Mouse (Mus musculus) Muller cell, postnatal 12 days (primary cell): Measurements from ENCODE around the gene Il15ra.
"Not testable (repeated sequence)": the region's sequence is repeated elsewhere in the genome, so short reads cannot be mapped to it uniquely, and the experiment has no call there.

Experiments
- DNase-seq: peaks from one replicate; pipeline ENCODE4 v3.0.0-alpha.2; 2015; ENCODE audit errors: inconsistent ontology term

Il15ra gene

DNA sequence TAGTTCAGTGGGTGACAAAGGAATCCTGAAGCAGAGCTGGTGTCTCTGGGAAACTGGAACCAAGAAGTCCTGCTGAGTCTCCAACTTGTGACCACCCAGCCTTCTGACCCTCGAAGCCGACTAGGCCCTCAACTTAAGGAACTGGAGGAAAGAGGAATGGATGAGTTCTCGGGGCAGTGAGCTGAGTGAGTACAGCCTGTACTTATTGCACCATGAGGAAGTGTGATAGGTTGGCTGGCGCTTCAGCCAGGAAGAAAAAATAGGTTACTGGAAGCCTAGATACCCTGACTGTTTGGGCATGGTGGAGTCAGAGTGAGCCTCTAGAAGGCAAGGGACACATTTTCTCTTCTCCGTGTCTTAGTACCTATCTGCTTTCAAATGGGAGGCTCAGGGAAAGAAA is 3.4 kb downstream of the Il15ra start:
- DNase-seq = no peak

DNA sequence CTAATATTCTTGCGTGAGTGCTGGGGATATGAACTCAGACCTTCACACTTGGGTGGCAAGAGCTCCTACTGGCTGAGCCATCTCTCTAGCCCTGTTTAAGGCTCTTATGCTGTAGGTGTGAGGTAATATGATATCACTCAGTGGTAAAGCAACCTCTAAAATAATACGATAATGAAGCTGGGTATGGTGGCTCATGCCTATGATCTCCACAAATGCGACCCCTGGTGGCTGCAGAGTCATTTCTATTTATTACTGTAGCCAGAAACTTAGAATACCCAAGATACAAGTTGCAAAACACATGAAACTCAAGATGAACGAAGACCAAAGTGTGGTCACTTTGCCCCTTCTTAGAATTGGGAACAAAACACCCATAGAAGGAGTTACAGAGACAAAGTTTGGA is 5.0 kb downstream of the Il15ra start:
- not testable (repeated sequence) for DNase-seq

DNA sequence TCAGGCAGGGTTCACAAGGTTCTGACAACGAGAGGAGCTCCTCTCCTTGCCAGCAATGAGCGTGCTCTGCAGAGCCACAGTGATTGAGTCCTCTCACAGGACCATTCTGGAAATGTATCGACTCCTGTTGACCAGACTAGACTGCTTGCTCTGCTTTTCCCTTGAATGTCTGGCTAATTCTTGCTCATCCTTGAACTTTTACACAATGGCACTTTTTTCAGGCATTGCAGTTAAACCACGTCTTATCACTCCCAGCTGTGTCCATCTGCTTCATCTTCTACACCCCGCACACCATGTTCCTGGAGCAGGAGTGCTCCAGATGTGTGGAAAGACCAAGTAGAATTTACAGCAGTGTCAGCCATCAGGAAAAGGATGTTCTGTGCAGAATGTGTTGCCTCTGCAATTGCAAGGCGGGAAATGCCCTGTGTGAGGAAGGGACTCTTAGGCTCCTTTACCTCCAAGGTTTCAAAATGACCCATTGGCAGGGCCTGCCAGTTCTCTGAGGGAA is 7.4 kb downstream of the Il15ra start:
- DNase-seq = no peak

DNA sequence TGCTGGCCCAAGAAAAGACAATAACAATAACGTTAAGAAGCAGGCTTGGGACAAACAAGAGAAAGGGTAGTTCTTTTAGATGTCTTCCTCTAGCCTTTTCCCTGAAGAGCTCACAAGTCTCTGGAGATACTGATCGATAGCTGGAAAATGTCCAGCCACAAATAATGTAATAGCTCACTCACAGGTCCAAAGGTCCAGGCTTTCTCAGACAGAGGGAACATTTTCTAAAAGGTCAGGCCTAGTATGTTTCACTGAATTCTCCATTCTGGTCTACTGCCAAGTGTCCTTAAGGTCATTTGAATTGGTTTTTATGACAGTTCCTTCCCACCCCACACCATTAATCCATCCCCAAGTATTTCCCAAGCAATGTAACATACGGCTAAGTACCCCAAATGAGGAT is 7.9 kb downstream of the Il15ra start:
- no peak for DNase-seq

DNA sequence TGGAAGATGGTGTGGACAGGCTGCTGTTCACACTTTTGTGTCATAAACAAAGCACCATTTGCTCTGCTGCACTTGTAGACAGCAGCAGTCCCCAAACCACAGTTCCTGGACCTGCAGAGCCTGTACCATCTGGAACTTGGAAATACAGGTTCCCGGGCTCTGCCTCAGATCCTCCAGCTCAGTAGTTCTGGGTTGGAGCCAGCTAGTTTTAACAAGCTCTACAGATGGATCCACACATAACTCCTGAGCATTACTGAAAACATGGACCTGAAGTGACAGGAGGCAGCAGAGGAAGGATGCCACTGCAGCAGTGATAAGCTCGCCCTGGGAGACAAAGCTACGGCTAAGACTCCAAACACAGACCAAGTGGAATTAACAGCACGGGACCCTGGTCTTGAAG is 9.4 kb downstream of the Il15ra start:
- DNase-seq = no peak

DNA sequence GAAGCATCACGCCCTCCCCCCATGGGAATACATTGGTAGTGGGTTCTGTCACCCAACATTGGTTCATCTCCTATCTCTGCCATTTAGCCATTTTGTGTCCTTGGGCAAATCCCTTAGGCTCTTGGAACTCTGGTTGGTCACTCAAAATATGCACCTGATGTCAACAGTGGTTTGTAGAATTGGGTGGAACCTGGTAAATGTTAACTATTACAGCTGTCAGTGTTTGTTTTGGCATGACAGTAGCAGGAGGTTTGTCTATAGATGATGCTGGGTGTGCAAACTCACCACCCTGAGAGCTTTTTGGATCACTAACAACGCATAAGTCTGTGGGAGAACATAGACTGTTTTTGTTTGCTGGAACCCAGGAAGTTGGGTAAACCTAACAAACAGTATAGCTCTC is 13.5 kb downstream of the Il15ra start:
- no peak for DNase-seq

DNA sequence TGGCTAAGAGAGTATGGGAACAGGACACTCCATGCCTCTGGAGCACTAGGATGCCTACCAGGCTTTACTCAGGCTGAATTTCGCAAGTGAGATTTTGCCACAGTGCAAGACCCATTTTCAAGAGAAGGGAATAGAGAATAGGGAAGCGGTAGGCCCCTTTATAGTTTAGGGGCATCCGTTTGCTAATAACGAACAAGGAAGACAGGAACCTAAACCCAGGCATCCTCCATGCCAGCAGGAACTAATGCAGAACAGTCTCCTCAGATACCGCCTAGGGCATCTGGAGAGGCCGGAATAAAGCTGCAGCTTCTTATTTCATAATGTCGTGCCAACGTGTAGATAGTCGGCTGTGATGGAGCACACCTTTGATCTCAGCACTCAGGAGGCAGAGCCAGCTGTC is 17.5 kb downstream of the Il15ra start:
- no peak for DNase-seq

DNA sequence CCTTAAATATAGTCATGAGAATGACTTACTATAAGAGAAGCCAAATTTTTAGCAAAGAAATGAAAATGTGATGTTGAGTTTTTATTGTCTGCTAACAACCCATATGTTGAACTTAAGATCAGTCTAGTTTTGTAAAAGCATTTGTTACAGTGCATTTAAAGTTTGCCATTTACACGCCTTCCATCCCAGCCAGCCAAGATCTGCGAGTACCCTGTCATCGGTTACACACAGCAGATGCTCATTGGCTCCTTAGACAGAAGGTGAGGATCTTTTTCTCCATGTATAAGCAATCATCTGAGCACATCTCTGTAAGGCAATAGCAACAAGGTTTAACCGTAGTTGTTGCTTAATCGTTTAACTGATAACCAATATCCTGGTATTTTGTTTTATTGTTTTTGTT is 22.5 kb downstream of the Il15ra start:
- DNase-seq = no peak

DNA sequence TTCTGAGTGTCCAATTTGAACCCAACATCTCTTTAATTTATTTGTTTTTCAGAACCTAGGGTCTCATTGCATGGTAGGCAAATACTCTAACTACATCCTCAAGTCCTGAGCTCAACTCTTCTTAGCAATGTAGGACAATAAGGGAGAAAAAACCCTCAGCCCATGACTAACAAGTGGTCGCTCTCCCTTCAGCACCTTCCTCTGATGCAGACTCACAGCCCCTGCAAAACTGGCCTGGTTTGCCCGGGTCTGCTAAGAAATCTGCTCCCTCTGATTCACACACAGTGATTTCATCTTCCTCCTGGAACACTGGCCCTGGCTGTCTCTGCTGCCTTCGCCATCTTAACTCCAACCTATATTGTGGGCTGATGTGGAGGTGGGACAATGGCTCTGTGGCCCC is 24.0 kb downstream of the Il15ra start:
- no peak for DNase-seq

DNA sequence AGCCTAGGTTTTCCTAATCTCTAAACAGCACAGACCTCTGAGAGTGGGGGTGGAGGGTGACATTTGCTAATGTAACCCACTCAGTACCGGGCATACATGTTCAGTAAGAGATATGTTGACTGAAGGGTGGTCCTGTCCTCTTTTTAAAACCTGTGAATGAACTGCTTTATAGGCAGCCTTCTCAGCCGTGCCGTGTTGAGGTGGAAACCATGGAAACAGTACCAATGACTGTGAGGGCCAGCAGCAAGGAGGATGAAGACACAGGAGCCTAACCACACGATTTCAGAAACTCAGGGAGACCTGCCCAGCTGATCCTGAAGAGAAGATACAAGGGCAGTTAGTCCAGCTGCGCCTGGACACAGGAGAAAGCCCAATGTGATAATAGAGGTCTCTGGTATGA is 27.9 kb downstream of the Il15ra start:
- no peak for DNase-seq

DNA sequence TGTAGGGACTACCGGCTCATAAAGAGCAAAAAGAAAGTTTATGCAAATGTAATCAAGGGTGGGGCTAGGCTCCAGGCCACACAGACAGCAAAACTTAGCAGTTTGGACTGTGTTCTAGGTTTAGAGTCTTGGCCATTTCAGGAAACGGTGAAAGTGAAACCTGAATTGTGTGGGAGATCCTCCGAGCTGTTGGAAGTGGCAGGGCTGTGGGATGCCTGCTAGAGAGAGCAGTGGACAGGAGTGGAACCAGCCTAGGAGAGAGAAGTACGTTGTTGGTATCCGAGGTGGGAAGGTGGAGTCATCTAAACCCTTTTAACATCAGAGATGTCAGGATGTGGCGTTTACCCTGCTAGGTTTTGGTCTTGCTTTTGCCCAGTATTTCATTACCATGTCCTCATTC is 30.8 kb downstream of the Il15ra start:
- no peak for DNase-seq

DNA sequence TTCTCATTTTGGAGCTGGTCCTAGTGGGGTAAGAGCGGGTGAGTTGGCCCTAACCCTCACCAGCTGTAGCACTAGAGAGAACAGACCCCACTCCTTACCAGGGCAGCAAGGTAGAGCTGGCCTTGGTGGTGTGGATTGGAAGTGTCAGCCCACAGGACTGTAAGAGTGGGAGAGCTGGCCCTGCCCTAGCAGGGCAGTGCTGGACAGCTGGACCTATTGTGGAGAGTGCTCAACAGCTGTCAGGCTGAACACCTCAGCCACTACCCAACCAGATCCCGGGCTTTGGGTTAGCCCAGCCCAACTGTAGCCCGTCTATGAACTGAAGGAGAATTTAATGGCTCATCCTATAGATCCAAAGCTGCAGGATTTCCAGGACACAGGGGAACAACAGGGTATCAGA is 33.7 kb downstream of the Il15ra start:
- no peak for DNase-seq

DNA sequence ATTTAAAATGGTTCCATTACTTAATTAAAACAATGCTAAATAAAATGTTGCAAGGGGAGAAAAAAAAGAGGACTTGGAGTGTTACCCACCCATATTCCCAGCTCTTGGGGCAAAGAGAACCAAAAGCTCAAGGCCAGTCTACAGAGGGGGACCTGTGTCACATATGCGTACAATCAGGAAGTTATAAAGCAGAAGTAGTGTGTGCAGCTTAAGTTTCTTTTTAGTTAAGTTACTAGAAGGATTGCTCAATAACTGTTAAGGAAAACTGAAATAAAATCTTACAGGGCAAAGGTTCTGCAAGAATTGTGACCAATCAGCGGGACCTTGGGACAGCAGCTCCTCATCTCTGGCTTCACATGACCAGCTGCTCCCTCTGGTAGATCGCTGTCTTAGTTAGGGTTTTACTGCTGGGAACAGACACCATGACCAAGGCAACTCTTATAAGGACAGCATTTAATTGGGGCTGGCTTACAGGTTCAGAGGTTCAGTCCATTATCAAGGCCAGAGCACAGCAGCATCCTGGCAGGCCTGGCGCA is 34.5 kb downstream of the Il15ra start:
- DNase-seq = no peak

DNA sequence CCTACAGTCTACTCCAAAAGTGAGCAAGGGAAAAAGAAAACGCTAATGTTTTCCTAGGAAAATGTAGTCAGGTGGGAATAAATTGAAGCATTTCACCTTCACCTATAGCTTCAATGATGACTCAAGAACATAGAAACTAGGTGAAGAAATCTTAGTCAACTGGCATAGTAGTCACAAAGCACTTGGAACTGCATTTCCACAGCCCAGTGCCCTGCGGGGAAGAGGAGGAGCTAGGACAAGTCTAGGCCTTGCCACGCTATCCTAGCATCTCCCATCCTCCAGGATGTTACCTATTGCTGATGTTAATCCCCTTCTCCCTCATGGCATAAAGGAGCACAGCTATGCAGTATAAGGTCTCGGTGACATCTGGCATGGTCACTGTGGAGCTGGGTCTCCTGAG is 57.5 kb downstream of the Il15ra start:
- no peak for DNase-seq

DNA sequence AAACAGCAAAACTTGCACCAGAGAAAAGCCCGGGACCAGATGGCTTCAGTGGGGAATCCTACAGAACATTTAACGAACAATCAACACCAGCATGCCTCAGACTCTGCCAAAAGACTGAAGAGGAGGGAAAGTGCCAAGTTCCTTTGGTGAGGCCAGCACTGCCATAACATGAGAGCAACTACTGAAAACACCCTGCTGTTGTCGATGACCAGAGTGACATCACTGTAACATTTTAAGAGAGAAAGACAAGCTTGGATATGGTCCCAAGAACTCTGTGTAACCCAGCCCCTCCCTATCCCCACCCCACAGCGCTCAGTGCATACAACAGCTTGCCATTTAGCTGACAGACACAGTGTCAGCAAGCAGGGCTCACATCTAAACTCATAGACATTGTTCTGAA is 60.6 kb downstream of the Il15ra start:
- peak; percentile 56 for DNase-seq

DNA sequence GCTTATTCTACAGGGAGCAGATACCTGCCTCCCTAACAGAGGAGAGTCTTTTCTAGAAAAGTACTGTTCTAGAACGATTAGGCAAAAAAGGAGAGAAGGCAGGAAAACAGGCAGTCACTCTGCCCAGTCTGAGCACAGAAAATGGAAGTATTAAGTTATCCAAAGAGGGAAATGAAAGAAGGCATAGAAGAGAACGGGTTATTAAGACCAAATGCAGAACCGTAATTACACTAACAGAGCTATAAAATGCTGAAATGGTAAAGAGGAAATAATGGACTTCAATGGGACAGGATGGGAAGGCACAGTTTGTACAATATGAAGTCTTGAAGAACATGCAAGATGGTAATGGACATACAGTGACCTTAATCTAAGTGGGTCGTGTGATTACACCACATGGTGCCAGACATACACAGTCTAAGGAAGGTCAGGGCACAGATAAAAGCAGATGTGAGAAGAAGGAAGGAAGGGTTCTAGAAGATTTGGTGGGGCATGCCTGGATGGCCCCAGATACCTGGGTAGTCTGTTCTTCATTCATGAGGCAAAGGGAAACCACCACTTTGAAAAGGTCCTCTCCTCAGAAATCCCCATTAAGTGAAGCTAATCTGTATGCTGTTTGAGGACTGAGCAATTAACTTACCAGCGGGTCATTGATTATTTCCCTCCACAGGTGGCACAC is 61.5 kb downstream of the Il15ra start:
- no peak for DNase-seq

DNA sequence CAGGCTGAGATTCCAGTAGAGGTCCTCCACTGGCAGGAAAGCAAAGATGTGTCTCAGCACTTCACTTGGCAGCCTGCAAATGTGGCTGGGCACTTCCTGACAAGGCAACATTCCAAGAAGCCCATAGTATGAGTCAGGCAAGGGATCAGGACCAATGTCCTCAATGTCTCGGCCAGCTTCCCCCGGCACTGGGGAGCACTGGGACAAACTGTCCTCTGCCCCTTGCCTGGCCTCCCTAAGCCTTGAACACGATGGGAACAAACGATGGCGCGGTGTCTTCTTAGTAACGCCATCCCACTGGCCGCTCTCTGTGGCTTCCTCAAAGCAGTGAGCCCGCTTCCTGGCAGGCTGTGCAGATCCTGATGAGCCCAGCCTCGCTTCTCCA is 62.1 kb downstream of the Il15ra start:
- DNase-seq = peak; percentile 81

DNA sequence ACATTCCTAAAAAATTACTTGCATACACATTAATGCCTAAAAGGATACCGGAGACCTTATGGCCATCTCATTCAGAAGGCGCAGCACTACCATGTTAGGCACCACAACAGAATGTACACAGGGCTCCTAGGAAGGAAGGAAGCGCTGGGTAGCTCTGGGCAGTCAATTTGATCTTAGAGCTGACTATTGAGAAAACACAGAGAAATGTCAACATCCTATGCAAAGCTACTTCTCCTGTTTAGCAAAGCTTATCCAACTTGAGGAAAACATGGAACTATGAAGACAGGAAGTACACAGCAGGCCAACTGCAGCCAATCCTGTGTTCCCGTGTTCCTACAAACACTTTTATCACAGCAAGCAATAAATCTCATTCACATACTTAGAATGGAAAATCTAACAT is 66.6 kb downstream of the Il15ra start:
- DNase-seq = no peak

DNA sequence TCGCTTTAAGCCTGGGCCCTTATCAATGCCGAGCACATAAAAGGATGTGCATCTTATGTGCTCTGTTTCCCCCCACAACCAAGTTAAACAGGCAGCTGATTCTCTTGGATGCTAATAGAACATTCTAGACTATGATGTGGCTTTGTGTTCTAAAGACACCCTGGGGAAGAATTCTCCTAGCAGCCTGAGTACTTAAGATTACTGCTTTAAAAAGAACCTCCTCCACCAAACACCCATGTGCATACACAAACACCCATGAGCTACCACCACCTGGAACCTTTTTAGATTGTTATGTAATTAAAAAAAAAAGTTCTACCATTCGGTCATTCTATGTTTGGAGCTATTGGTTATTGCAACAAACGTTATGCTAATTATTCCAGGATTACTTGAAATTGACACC is 67.3 kb downstream of the Il15ra start:
- no peak for DNase-seq

DNA sequence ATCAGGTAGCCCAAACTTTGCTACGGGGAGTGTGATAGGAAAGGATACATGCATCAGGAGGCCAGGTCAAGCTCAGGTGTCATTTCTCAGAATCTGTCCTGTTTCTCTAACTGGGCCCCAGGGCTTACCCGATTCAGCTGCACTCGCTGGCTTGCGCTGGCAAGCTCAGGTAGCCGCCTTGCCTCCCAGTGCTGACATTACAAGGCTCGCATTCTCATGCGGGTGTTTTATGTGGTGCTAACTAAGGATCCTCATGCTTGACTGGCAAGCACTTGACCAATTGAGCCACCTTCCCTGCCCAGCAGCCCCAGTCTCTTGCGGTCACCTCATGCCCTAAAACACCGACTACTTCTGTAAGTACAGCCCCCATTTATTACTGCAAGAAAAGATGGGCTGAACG is 69.3 kb downstream of the Il15ra start:
- DNase-seq = no peak

DNA sequence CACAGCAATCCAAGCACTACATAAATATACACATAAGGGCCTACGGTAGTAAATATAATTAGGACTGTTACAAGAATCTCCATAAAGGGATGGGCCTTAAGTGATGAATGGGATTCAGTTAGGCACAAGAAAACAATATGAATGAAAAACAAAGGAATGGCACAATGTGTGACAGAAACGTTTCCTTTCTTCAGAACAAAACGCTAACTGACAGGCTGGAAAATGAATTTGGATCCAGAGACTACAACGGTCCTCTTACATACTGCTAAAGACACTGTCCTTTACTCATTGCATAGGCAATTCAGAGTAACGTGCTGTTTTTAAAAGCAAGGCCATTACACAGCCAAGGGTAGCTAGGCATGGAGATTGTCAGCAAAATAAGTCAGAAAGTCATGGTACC is 70.0 kb downstream of the Il15ra start:
- DNase-seq = no peak

DNA sequence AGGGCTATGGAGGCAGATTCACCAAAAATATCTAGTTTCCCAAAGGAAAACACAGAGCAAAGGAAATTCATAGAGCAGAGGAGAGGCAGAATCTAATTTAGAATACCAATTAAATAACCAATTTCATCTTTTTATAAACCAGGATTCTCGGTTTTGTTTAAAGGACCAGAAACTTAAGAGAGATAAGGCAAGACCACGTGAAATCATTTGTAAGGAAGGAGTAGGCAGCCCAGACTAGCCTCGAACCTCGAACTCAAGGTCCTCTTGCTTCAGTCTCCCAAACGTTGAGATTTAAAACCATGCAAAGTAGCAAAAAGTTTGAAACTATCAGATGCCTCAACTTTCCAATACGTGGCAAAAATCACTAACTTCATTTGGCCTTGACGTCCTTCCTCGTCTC is 71.3 kb downstream of the Il15ra start:
- no peak for DNase-seq

DNA sequence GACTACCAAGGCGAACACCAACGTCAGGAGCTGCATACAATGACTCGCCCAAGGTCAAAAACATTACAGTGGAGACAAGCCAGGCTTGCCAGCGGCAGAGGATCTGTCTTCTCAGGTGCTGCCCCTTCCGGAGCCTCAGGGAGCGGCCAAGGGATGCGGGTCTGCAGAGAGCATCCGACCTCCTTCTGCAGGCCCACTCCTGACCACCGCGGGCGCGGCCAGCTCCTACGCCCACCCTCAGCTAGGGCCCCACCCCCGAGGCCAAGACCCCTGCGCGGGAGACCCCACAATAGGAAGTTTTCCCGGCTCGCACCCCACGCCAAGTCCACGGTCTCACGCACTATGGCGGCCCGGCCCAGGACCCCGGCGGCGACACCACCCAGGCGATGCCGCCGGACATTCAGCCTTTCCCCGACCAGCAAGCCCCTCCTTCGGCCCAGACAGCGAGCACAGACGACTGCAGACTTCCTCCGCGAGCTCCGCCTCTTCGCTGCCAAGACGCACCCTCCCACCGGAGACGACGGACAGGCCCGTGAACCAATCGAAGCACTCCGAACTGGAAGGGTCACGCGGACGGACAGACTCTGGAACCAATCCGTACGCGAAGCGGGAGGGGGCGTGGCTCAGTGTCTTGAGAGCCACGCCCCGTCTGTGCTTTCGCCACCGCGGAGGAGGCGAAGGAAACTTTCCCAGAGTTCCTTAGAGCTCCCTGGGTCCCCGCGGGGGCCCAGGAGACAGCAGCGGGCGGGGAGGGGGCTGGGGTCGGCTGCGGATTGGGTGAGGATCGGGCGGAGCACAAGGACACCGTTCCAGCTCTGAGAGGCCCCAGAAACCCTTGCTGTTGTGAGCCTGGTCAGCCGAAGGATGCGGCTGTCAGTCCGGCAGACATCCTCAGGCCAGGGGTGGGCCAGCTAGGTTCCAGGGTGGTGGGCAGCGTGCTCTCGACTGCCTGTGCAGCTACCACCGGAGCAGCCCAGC is 72.3 kb downstream of the Il15ra start, which contains the start of the genes Fbh1 and Ankrd16:
Gene Fbh1 (minus strand): TSS at position 492 of the 978 bp plus-strand sequence.
Gene Ankrd16 (plus strand): TSS at position 786 of the 978 bp plus-strand sequence.
- peak; percentile 100 for DNase-seq
